Mouse (Mus musculus): ENCODE data around the gene Btg3. TPM values are rescaled to one million over a fixed set of nuclear protein-coding genes. Genes with fewer than 3 reads are reported as not detected.
"Not testable (repeated sequence)": the region's sequence is repeated elsewhere in the genome, so short reads cannot be mapped to it uniquely, and the experiment has no call there.

Gene Btg3
- total and polyA plus RNA-seq, 2 experiments from 2014 or later = 7.5 to 61.4 TPM

DNA sequence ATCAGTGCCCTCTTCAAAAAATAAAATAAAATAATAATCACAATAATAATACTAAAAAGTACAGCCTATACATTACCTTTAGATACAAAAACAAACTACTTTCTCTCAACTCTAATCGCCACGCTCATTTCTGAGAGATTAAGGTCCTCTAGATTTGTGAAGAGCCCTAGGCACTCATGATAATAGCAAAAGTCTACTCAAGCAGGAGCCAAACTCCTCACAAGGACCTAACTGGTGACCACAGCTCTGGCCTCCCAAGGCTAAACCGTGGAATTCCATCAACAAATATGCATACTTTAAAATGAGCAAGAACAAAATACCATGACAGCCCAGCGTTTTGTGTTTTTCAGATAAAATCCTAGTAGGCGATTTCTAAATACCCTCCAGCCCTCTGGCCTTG is 4.2 kb downstream of the Btg3 start:
- no peak overlapping the region for H3K27ac ChIP-seq (ENCODE audit: low read depth)
- H3K9ac ChIP-seq (replicated peaks; ENCODE audit: low read depth, low read length) = no peak overlapping the region
- ATAC-seq (ENCODE audit: insufficient read depth, low read depth) (no peak), DNase-seq (ENCODE audit: low spot score) (no peak)
- WGBS = 84% methylated on average over 5 of the region's 5 CpGs
- H3K36me3 ChIP-seq (replicated peaks; ENCODE audit: control insufficient read depth, insufficient read depth, low read length) = peaks cover 31% of the 10 kb centered on the region
- no peak overlapping the region for H3K4me2 ChIP-seq (ENCODE audit: low read depth, low read length)
- H3K4me3 ChIP-seq (ENCODE audit: low read depth, low read length) = no peak overlapping the region
- no peak for TF ChIP-seq CTCF (IDR thresholded peaks at IDR 0.05; ENCODE audit: low read depth)
- H3K4me1 ChIP-seq (ENCODE audit: control insufficient read depth, insufficient read depth) = no peaks in the 10 kb centered on the region
- H3K9me3 ChIP-seq (replicated peaks; ENCODE audit: control insufficient read depth, low read length) = no peaks in the 10 kb centered on the region
- no peaks in the 10 kb centered on the region for H3K27me3 ChIP-seq (ENCODE audit: control insufficient read depth, insufficient read depth, low read length)

DNA sequence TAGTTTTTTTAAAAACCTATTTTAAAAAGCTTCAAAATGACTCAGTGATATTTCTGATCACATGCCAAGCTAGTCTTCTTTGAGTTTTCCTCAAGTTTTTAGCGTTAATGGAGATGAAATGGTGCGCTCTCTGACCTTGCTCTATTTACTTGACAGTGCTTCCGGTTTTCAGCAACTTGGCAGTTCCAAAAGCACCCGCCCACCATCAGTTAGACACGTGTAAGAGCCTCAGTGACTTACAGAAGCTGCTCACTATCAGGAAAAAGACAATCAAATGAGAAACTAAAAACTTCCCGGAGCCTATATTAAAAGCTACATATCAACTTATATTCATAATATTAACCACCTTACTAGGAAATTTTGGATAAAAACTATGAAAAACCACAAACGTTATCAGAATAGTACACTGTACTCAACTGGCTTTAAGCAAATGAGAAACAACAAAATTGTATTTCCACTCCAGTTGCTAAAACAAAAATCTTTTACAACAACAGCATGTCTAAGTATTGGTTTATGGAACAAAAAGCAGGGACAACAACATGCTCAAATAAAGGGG is 5.4 kb downstream of the Btg3 start:
- 57% methylated on average over 7 of the region's 7 CpGs for WGBS
- DNase-seq (ENCODE audit: low spot score) = no peak
- no peaks in the 10 kb centered on the region for H3K9me3 ChIP-seq (replicated peaks; ENCODE audit: control insufficient read depth, low read length)

DNA sequence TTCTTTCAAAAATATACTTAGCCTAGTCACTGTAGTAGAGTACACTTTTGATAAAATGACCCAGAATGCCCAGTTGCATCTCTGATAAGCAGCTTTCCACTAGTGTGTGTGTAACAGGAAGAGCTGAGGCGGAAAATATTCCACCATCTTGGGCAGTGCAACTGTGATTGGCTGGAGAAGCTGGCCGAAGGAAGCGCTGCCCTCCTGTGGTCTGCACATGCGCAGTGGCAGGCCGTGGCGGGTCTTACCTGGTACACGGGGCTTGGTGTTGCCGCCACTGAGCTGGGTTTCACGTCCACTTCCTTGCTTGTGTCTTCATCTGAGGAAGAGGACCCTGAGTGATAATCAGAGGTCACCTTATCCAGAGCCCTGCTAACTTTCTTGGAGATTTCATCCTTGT is 12.4 kb downstream of the Btg3 start:
- H3K27me3 ChIP-seq (ENCODE audit: control insufficient read depth, insufficient read depth, low read length); H3K4me1 ChIP-seq (ENCODE audit: control insufficient read depth, insufficient read depth); H3K4me3 ChIP-seq (ENCODE audit: low read depth, low read length); H3K9me3 ChIP-seq (replicated peaks; ENCODE audit: control insufficient read depth, low read length); H3K4me2 ChIP-seq (ENCODE audit: low read depth, low read length); H3K9ac ChIP-seq (replicated peaks; ENCODE audit: low read depth, low read length); ATAC-seq (ENCODE audit: insufficient read depth, low read depth); H3K27ac ChIP-seq (ENCODE audit: low read depth); DNase-seq (ENCODE audit: low spot score): not testable (repeated sequence)
- WGBS = 92% methylated on average over 9 of the region's 9 CpGs
- H3K36me3 ChIP-seq (replicated peaks; ENCODE audit: control insufficient read depth, insufficient read depth, low read length) = peaks cover 58% of the 10 kb centered on the region

More for the DNA sequence above, 5.4 kb downstream of the Btg3 start:
- Histone ChIP-seq H3K27me3 (ENCODE audit: control insufficient read depth, insufficient read depth, low read length) (no peaks in the 10 kb centered on the region), H3K4me1 (ENCODE audit: control insufficient read depth, insufficient read depth) (no peaks in the 10 kb centered on the region), H3K4me3 (ENCODE audit: low read depth, low read length) (no peak overlapping the region), H3K4me2 (ENCODE audit: low read depth, low read length) (no peak overlapping the region), H3K9ac (replicated peaks; ENCODE audit: low read depth, low read length) (no peak overlapping the region), H3K36me3 (replicated peaks; ENCODE audit: control insufficient read depth, insufficient read depth, low read length) (peaks cover 40% of the 10 kb centered on the region), H3K27ac (ENCODE audit: low read depth) (no peak overlapping the region)
- TF ChIP-seq CTCF (IDR thresholded peaks at IDR 0.05; ENCODE audit: low read depth) = no peak
- TF ChIP-seq EP300 (IDR thresholded peaks at IDR 0.05; ENCODE audit: low read depth) = no peak
- no peak for ATAC-seq (ENCODE audit: insufficient read depth, low read depth)

DNA sequence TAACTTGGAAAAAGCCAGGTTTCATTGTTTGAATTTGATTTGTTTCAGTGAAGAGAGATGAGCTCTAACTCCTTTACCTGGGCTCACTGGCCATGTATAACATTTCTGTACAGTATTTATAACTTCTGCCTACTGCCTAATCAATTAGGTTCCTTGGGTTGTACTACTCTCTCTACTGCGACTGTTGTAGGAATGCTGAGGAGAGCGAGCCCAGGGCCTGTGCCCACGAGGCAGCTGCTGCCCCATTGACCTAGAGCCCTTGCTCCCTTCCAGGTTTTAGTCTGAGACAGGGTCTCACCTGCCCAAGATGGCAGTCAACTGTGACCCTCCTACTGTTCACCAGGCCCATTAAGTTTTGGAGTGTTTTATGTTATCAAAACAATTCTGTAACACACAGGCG is 15.5 kb downstream of the Btg3 start:
- peaks cover 49% of the 10 kb centered on the region for H3K36me3 ChIP-seq (replicated peaks; ENCODE audit: control insufficient read depth, insufficient read depth, low read length)
- WGBS = 84% methylated on average over 4 of the region's 4 CpGs
- H3K4me3 ChIP-seq (ENCODE audit: low read depth, low read length) = no peak overlapping the region
- ATAC-seq (ENCODE audit: insufficient read depth, low read depth) (no peak), DNase-seq (ENCODE audit: low spot score) (no peak)
- no peaks in the 10 kb centered on the region for H3K9me3 ChIP-seq (replicated peaks; ENCODE audit: control insufficient read depth, low read length)
- no peak overlapping the region for H3K4me2 ChIP-seq (ENCODE audit: low read depth, low read length)
- TF ChIP-seq EP300 (IDR thresholded peaks at IDR 0.05; ENCODE audit: low read depth) (no peak), CTCF (IDR thresholded peaks at IDR 0.05; ENCODE audit: low read depth) (no peak)
- H3K9ac ChIP-seq (replicated peaks; ENCODE audit: low read depth, low read length) = no peak overlapping the region
- H3K27me3 ChIP-seq (ENCODE audit: control insufficient read depth, insufficient read depth, low read length) = no peaks in the 10 kb centered on the region
- H3K27ac ChIP-seq (ENCODE audit: low read depth) = no peak overlapping the region
- H3K4me1 ChIP-seq (ENCODE audit: control insufficient read depth, insufficient read depth) = no peaks in the 10 kb centered on the region

DNA sequence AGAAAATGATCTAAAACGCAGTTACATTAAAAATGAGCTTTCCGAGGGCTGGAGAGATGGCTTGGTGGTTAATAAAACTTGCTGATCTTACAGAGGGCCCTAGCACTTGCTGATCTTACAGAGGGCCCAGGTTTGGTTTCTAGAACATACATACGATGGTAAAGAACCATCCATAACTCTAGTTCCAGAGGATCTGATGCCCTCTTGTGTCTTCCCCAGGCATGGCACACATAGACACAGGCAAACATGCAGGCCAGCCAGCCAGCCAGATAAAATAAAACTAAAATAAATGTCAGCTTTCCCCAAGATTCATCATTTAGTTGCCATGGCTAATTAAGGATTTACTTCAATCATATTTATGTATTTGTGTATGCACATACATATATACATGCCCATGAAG is 19.2 kb downstream of the Btg3 start:
- Histone ChIP-seq H3K4me2 (ENCODE audit: low read depth, low read length) (no peak overlapping the region), H3K9me3 (replicated peaks; ENCODE audit: control insufficient read depth, low read length) (no peaks in the 10 kb centered on the region), H3K9ac (replicated peaks; ENCODE audit: low read depth, low read length) (no peak overlapping the region), H3K36me3 (replicated peaks; ENCODE audit: control insufficient read depth, insufficient read depth, low read length) (peaks cover 32% of the 10 kb centered on the region), H3K4me3 (ENCODE audit: low read depth, low read length) (no peak overlapping the region), H3K27ac (ENCODE audit: low read depth) (no peak overlapping the region), H3K27me3 (ENCODE audit: control insufficient read depth, insufficient read depth, low read length) (no peaks in the 10 kb centered on the region), H3K4me1 (ENCODE audit: control insufficient read depth, insufficient read depth) (no peaks in the 10 kb centered on the region)
- no peak for ATAC-seq (ENCODE audit: insufficient read depth, low read depth)
- no peak for DNase-seq (ENCODE audit: low spot score)
- 95% methylated on average over 3 of the region's 3 CpGs for WGBS
- TF ChIP-seq CTCF (IDR thresholded peaks at IDR 0.05; ENCODE audit: low read depth) (peak; percentile 37), EP300 (IDR thresholded peaks at IDR 0.05; ENCODE audit: low read depth) (no peak)

DNA sequence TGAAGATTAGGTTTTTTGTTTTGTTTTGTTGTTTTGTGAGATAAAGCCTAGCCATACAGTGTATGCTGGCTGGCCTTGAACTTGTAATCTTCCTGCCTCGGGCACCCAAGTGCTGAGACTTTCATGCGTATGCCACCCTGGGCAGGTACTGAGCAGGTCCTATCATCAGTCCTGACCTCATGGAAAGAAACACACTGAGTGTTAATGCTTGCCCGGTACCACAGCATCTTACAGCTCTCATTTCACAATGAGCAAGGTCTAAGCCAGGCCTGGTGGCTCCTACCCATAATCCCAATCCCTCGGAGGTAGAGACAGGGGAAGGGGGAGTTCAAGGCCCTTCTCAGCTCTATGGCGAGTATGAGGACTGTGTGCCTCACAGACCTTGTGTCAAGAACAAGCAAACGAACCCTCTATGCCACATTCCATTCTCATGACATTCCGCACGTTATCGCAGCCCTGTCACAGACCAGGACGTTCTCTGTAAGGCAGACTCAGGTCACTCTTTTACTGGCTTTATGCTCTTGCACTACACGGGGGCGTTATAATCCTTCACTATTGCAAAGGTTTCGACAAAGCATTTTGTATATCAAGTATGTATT is 29.6 kb downstream of the Btg3 start:
- Histone ChIP-seq H3K9me3 (replicated peaks; ENCODE audit: control insufficient read depth, low read length) (no peaks in the 10 kb centered on the region), H3K9ac (replicated peaks; ENCODE audit: low read depth, low read length) (no peak overlapping the region), H3K27me3 (ENCODE audit: control insufficient read depth, insufficient read depth, low read length) (no peaks in the 10 kb centered on the region), H3K4me2 (ENCODE audit: low read depth, low read length) (no peak overlapping the region), H3K36me3 (replicated peaks; ENCODE audit: control insufficient read depth, insufficient read depth, low read length) (no peaks in the 10 kb centered on the region; the same call in 1 of the 2 replicates), H3K4me1 (ENCODE audit: control insufficient read depth, insufficient read depth) (0 out of 2 replicates have a peak, but pooled peaks cover 11% of the 10 kb centered on the region), H3K27ac (ENCODE audit: low read depth) (peak overlapping the region; percentile 80), H3K4me3 (ENCODE audit: low read depth, low read length) (no peak overlapping the region)
- ATAC-seq (ENCODE audit: insufficient read depth, low read depth) (peak; percentile 96), DNase-seq (ENCODE audit: low spot score) (peak; percentile 67)
- no peak for TF ChIP-seq EP300 (IDR thresholded peaks at IDR 0.05; ENCODE audit: low read depth)
- TF ChIP-seq CTCF (IDR thresholded peaks at IDR 0.05; ENCODE audit: low read depth) = no peak
- WGBS = 25% methylated on average over 13 of the region's 13 CpGs

Measured in heart, postnatal 0 days (tissue).